Mouse (Mus musculus) c-Kit-positive CD71-positive TER-119-negative erythroid progenitor cells, embryonic 14.5 days (primary cell): ENCODE results near the gene Ncam1.

Experiments
- DNase-seq: peaks from one replicate; pipeline ENCODE4 v3.0.0-alpha.2; 2013; ENCODE audit warnings: low read depth

Gene Ncam1

DNA sequence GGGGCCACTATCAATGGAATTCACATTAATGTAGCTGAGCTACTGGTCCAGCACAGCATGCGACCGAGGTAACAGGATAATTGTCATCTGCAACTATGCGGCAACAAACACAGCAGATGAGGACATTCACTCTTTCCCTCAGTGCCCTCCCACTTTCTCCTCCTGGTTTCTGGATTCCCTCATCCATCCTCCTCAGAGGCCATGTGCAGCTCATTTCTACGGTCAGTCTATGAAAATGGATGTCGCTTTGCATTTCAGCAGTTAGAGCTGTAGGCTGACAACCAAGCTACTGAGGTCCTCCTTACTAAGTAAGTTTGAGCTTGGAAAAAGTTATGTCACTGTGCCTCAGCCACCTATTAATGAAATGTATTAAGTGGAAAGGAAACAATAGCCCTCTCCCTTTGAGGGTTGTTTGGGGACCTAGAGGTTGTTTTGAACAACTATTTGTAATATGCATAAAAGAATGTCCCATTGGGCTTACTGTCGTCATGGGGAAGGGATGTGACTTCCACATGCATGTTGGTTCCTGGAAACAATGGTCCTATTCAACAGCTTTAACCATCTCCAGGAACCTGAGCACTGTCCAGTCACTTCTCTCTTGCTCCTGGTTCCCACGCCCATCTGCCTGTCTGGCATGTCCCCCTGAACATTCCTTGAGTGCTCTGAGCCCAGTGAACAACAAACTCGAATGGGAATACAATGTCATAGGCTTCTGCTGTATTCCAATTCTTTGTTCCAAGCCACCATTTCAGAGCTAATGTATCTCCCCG is 122.8 kb downstream of the Ncam1 start:
- no peak for DNase-seq

DNA sequence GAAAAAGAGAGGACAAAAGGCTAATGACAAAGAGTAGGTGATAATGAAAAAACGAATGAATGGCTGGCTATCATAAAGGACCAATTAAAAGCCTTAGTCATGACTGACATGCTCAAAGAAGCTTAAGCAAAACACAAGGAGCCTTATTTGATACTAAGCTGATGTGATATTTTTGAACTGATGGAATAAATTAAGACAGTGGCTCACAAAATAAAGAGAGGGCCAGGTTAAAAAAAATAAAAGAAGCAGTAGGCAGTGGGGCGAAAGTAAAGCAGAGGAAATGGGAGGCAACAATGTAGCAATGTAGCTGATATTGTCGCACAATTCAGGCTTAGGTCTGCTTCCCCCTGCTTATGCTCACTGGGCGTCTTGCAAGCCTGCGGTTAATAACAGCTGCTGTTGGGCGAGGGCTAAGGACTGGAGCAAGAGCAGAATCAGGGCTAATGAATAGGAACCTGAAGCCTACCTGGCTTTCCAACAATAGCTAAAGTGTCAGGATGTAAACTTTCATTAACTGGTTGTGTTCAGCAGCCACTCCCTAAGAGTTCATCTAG is 126.0 kb downstream of the Ncam1 start:
- no peak for DNase-seq

GRCm38 (mm10) chr9:49667066-49667465 is 131.7 kb downstream of the Ncam1 start:
- DNase-seq, result no peak

DNA sequence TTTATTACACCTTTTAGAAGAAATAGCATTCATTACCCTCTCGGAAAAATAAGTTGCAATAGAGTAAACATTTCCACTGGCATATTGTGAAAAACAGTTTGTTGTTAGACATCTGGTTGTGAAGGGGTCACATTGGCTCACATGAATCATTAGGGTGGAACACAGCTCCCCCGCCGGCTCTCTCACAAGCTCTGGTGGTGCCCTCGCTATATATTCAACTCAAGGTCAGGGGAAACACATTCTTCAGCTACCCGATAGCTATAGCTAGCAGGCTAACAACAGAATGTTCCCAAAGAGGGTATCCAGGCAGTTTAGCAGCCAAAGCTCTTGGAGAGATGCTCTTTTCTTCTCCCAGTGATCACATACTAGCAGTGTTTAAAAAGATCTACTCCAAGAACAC is 133.4 kb downstream of the Ncam1 start:
- DNase-seq, result no peak

- no peak for DNase-seq
Measured at GRCm38 (mm10) chr9:49663927-49664320, 134.8 kb downstream of the Ncam1 start.

GRCm38 (mm10) chr9:49662958-49663926 is 135.5 kb downstream of the Ncam1 start:
- DNase-seq, result no peak

- DNase-seq, result no peak
Measured at GRCm38 (mm10) chr9:49661480-49661879, 137.2 kb downstream of the Ncam1 start.

GRCm38 (mm10) chr9:49658381-49658856 is 140.3 kb downstream of the Ncam1 start:
- DNase-seq, result no peak

DNA sequence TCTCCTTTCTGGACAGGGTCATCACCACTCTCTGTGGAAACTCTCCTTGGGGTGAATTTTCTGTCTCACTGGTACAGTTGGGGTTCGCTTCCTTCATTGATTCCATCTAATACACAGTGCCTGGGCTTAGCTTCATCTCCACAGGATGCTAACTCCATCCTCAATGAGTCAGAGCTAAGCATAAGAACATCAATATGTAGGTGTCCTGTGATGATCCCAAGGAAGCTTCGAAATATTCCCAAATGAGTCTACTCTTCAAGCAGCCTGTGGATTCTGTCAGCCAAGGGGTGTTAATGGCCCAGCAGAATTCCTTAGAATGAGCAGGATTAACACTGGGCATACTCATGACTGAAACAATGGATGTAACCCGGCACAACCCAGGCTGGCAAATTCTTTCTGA is 144.3 kb downstream of the Ncam1 start:
- DNase-seq, result no peak

GRCm38 (mm10) chr9:49653478-49654245 is 145.1 kb downstream of the Ncam1 start:
- no peak for DNase-seq

DNA sequence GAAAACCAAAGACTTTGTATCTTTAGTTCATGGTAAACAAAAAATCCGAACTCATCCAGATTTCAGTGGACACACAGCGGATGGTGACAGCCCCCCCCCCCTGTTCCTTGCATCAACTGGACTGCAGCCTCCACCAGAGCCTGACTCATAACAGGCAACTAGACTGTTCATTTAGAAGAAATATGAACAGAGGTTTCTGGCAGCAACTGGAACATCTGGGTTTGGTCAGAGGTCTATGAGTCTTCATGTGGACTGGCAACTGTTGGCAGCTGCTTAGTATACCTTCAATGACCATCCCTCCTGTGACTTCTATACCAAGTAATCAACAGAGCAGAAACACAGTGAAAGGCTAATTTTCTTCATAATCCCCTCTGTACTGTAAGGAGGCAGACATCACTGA is 154.4 kb downstream of the Ncam1 start:
- no peak for DNase-seq

- DNase-seq, result no peak
Measured at GRCm38 (mm10) chr9:49640764-49641163, 158.0 kb downstream of the Ncam1 start.

DNA sequence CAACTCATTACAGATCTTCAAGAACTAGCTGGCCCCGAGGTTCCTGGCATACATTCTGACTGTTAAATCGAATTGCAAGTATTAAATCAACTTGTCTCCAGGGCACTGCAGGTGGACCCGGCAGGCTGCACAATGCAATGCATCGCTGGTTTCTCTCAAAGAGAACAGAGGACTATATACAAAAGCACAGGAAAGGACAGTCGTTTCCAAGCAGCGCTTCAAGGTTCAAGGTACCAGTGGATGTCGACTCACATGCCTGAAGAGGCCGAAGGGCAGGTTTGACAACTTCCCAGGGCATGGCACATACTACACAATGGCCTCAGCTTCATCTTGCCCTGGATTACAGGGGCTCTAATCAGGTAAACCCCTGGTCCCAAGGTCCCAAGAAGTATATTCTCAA is 158.6 kb downstream of the Ncam1 start:
- DNase-seq, result no peak

- DNase-seq, result no peak
Measured at GRCm38 (mm10) chr9:49637955-49638354, 160.8 kb downstream of the Ncam1 start.

- DNase-seq, result no peak
Measured at GRCm38 (mm10) chr9:49635668-49636326, 162.9 kb downstream of the Ncam1 start.

- DNase-seq, result no peak
Measured at GRCm38 (mm10) chr9:49632591-49632990, 166.1 kb downstream of the Ncam1 start.

- DNase-seq, result no peak
Measured at GRCm38 (mm10) chr9:49630336-49630735, 168.4 kb downstream of the Ncam1 start.

- no peak for DNase-seq
Measured at GRCm38 (mm10) chr9:49624910-49625309, 173.8 kb downstream of the Ncam1 start.

GRCm38 (mm10) chr9:49623934-49624505 is 174.7 kb downstream of the Ncam1 start:
- no peak for DNase-seq

DNA sequence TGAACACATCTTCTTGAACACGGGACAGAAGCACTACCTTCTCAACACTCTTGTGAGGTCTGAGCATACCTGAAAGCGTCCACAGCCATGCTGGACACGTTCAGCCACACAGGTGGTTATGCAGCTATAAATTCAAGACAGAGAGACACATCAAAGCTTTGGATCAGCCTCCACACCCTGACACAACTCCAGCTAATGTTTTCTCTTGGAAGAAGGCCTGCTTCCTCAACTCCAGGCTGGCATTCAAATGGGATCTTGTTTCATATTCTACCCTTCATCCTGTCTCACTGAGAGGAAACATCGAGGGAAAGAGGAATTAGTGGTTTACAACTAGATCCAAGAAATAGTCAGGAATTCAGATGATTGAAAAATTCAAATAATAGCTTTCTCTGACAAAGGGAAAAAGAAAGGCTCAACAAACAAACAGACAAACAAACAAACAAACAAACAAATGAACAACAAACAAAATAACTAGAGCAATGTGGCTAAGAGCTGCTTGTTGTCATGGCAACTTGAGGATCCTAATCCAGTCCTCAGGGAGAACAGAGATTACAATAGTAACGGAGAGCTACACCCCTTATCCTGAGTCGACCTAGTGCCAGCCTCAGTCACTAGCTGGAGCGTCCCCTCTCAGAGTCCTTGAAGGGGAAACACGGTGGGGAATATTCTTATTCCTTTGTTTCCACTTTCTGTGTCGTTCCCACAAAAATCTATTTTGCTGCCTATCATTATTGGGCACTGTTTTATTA is 175.6 kb downstream of the Ncam1 start:
- no peak for DNase-seq
